Mouse (Mus musculus): ENCODE results near the gene Pianp.

Gene Pianp

GRCm38 (mm10) chr6:124996551-124997501 is at the start of gene Pianp:
Gene Pianp, plus strand, starts transcription at chr6:124996694.
- in situ Hi-C loops (cut with MboI; ENCODE audit: low sequenced_read_pairs), result no loop called here

GRCm38 (mm10) chr6:124953991-124954715 is 42.3 kb upstream of the Pianp start:
- in situ Hi-C loops (cut with MboI; ENCODE audit: low sequenced_read_pairs), result no loop called here

GRCm38 (mm10) chr6:124955212-124955611 is 41.3 kb upstream of the Pianp start:
- in situ Hi-C loops (cut with MboI; ENCODE audit: low sequenced_read_pairs), result no loop called here

GRCm38 (mm10) chr6:124958127-124958526 is 38.4 kb upstream of the Pianp start:
- in situ Hi-C loops (cut with MboI; ENCODE audit: low sequenced_read_pairs), result no loop called here

DNA sequence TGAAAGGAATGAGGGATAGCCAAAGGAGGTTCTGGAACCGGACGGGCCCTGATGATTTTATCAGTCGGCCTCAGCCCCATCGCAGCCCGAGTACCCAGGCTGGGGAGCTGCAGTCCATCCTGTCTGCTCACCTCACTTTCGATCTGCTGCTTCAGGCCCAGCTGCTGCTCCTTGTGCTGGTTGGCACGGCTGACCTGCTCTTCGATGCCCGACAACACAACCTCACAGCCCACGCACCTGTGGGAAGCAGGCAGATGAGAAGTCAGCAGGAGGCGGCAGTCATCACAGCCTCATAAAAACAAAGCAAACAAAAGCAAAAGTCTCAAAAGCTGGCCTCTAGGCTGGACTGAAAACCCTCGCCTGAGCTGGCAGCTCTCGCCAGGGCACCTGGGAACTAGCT is 36.5 kb upstream of the Pianp start:
- in situ Hi-C loops (cut with MboI; ENCODE audit: low sequenced_read_pairs), result no loop called here

GRCm38 (mm10) chr6:124961021-124961420 is 35.5 kb upstream of the Pianp start:
- in situ Hi-C loops (cut with MboI; ENCODE audit: low sequenced_read_pairs), result no loop called here

- in situ Hi-C loops (cut with MboI; ENCODE audit: low sequenced_read_pairs), result no loop called here
Measured at GRCm38 (mm10) chr6:124964638-124965037, 31.9 kb upstream of the Pianp start.

- in situ Hi-C loops (cut with MboI; ENCODE audit: low sequenced_read_pairs), result no loop called here
Measured at GRCm38 (mm10) chr6:124965088-124965719, 31.3 kb upstream of the Pianp start, which contains the start of gene Cops7a. Gene Cops7a, minus strand, starts transcription at chr6:124965538.

DNA sequence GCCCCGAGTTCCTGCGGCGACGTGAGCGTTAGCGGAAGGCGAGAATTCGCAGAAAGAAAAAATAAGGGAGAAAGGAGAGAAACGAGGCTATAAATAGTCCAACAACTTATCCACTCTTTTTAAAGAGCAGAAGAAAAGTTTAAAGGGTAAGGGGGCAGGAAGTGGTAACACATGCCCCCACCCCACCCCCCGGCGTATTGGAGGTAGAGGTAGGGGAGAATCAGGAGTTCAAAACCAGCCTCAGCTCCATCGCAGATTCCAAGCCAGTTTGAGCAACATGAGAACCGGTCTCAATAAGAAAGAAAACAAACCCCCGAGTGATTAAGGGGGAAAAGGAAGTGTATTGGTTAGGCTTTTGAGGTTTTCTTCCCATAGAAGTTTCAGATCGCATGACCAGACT is 30.7 kb upstream of the Pianp start:
- in situ Hi-C loops (cut with MboI; ENCODE audit: low sequenced_read_pairs), result no loop called here

GRCm38 (mm10) chr6:124966466-124967118 is 29.9 kb upstream of the Pianp start:
- in situ Hi-C loops (cut with MboI; ENCODE audit: low sequenced_read_pairs), result no loop called here

DNA sequence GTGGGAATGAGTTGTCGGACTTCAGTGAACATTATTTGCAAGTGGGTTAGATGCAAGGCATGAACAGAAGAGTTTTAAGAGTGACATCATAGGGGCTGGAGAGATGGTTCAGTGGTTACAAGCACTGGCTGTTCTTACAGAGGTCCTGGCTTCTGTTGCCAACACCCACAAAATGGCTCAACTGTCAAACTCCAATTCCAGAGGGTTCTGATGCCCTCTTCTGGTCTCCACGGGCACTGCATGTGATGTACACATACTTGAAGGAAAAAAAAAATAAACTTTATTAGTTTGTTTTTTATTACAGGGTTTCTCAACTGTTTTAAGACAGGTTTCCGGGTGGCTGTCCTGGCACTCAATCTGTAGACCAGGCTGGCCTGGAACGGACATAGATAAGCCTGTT is 28.7 kb upstream of the Pianp start:
- in situ Hi-C loops (cut with MboI; ENCODE audit: low sequenced_read_pairs), result no loop called here

DNA sequence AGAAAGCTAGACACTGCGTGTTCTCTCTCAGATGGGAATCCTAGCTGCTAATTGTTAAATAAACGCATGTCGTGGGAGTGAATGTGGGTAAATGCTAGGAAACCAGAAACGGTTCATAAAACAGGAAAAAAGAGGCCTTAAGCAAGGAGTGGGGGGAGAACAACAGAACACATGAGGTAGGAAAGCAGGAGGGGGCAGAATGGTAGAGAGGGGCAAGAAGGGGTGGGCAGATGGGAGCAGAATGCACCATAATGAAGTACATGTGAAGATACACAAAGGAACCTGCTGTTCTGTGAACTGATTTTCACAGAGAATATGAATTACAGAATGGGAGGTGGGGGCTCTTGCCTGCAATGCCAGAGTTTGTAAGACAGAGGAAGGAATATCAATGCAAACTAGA is 4.3 kb upstream of the Pianp start:
- in situ Hi-C loops (cut with MboI; ENCODE audit: low sequenced_read_pairs), result no loop called here

GRCm38 (mm10) chr6:124993365-124993764 is 3.1 kb upstream of the Pianp start:
- in situ Hi-C loops (cut with MboI; ENCODE audit: low sequenced_read_pairs), result no loop called here

- in situ Hi-C loops (cut with MboI; ENCODE audit: low sequenced_read_pairs), result no loop called here
Measured at GRCm38 (mm10) chr6:124993876-124994275, 2.6 kb upstream of the Pianp start.

DNA sequence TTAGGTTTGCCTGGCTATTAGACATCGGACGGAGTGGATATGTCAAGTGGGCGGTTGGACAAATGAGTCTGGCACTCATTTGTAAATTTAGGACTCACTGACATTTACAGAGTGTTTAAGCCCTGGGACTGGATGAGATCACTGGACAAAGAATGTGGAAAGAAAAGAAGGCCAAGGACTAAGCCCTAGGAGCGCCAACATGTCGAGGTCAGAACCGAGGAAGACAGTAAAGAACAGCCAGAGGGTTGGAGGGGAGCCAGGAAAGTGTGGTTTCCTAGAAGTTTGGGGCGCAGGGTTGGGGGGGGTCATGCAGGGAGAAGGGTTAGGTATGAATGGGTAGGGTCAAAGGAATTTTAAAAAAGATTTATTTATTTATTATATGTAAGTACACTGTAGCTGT is 1.2 kb upstream of the Pianp start:
- in situ Hi-C loops (cut with MboI; ENCODE audit: low sequenced_read_pairs), result no loop called here

- in situ Hi-C loops (cut with MboI; ENCODE audit: low sequenced_read_pairs), result no loop called here
Measured at GRCm38 (mm10) chr6:124995831-124996403, 577 bp upstream of the Pianp start.

- in situ Hi-C loops (cut with MboI; ENCODE audit: low sequenced_read_pairs), result no loop called here
Measured at GRCm38 (mm10) chr6:124998066-124998465, 1.6 kb downstream of the Pianp start.

DNA sequence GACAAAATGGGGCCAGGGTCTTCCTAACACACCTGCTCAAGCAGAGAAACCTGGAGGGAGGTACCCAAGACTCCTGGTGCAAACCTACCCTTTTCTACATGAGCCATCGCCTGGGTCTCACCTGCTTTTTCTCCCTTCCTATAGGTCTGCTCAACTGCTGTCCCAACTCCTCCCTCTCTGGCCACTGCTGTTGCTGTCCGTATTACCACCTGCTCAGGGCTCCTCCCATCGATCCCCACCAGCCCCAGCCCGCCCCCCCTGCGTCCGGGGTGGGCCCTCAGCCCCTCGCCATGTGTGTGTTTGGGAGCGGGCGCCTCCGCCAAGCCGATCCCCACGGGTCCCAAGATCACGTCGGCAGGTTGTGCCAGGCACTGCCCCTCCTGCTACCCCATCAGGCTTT is 2.6 kb downstream of the Pianp start:
- in situ Hi-C loops (cut with MboI; ENCODE audit: low sequenced_read_pairs), result no loop called here

GRCm38 (mm10) chr6:124999546-124999945 is 3.1 kb downstream of the Pianp start:
- in situ Hi-C loops (cut with MboI; ENCODE audit: low sequenced_read_pairs), result no loop called here

DNA sequence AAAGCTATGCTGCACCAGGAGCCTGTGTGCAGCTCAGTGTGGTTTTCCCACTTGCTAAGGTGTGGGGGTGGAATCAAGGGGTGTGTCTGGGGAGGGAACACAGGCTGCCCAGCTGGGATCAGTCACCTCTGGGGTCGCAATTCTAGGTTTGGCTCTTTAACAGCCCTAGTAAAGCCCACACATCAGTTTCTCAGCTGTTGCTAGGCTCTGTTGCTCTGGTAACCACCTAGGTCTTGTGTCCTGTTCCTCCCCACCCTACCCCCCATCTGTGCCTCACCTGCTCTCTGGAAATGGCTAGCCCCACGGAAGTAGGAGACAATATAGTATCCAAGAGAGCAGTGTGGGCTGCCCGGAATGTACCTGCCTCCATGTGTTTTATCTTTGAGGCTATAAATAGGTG is 7.2 kb downstream of the Pianp start:
- in situ Hi-C loops (cut with MboI; ENCODE audit: low sequenced_read_pairs), result no loop called here

GRCm38 (mm10) chr6:125005086-125005485 is 8.6 kb downstream of the Pianp start:
- in situ Hi-C loops (cut with MboI; ENCODE audit: low sequenced_read_pairs), result no loop called here
